Mouse (Mus musculus) liver, embryonic 11.5 days (tissue): ENCODE measurements at regions not wholly inside any gene's neighbourhood (a gene's known extent, or its start where the extent isn't known, plus 50 kb on each side); places are given as distances from the start of the nearest gene placed in this dataset.

ENCODE experiments used
- ATAC-seq: fragments of 200-750 bp; cut with Nextera tagmentation; replicated peaks from 2 replicates; pipeline ENCODE4 v1.8.0; 2017; ENCODE audit warnings: moderate number of reproducible peaks, mild to moderate bottlenecking, moderate TSS enrichment, moderate library complexity; ENCODE audit not compliant: low FRiP score
- DNase-seq: peaks from one replicate; pipeline ENCODE4 v3.0.0-alpha.2; 2017; ENCODE audit warnings: low spot score
- H3K27ac ChIP-seq: fragments of 300-500 bp; sonication (generic); 2 replicates; pipeline ENCODE4 v1.5.1; 2014; ENCODE audit warnings: mild to moderate bottlenecking, low read depth, low read length, control low read depth
- H3K27me3 ChIP-seq: fragments of 300-500 bp; sonication (generic); replicated peaks from 2 replicates; pipeline ENCODE4 v1.6.1; 2014; ENCODE audit warnings: low read length, mixed read lengths; ENCODE audit not compliant: control insufficient read depth, insufficient read depth
- H3K36me3 ChIP-seq: fragments of 300-500 bp; sonication (generic); 2 replicates; pipeline ENCODE4 v1.6.1; 2014; ENCODE audit warnings: mild to moderate bottlenecking, low read length, moderate library complexity, mixed read lengths; ENCODE audit not compliant: control insufficient read depth, insufficient read depth
- H3K4me1 ChIP-seq: fragments of 300-500 bp; sonication (generic); replicated peaks from 2 replicates; pipeline ENCODE4 v1.6.1; 2014; ENCODE audit warnings: low read length, mixed read lengths; ENCODE audit not compliant: control insufficient read depth, insufficient read depth
- H3K4me2 ChIP-seq: fragments of 300-500 bp; sonication (generic); 2 replicates; pipeline ENCODE4 v1.6.1; 2014; ENCODE audit warnings: mild to moderate bottlenecking, control low read depth, moderate library complexity
- H3K4me3 ChIP-seq: fragments of 300-500 bp; sonication (generic); 2 replicates; pipeline ENCODE4 v1.5.1; 2014; ENCODE audit warnings: low read depth, low read length, control low read depth
- H3K9ac ChIP-seq: fragments of 300-500 bp; sonication (generic); 2 replicates; pipeline ENCODE4 v1.6.1; 2014; ENCODE audit warnings: low read depth, low read length, control low read depth
- H3K9me3 ChIP-seq: fragments of 300-500 bp; sonication (generic); 2 replicates; pipeline ENCODE4 v1.6.1; 2016; ENCODE audit warnings: low read length, inconsistent platforms, mixed read lengths; ENCODE audit not compliant: control insufficient read depth
- WGBS: fragments of 180-500 bp; shearing (Covaris S2); extraction: QIAGEN DNeasy Blood & Tissue Kit; methylation state at CpG from one replicate; pipeline ENCODE4 v1.1.7; 2014; 5-methylcytosine and 5-hydroxymethylcytosine counted together

DNA sequence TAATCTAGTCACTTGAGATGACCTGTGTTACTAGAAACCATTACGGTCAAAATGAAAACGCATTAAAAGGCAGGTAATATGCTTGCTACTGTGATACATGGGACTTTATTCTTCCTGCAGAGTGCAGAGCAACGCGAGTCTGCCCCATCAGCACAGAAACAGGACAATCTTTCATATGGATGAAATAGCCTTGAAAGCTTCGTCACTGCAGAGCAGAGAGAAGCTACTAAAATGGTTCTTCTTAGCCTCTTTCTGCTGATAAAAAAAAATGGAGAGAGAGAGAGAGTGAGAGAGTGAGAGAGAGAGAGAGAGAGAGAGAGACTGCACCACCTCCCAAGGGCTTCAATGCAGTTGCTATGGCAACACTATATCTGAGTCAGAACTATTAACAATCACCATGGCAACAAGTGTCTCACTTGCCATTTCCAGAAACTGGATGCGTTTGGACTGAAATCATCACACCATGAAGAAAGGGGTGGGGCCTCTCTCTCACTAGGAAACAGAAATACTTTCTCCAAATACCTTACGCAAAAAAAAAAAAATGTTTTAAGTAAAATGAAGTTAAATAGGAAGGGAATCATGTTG is 157.8 kb upstream of the Zbtb20 start:
- ATAC-seq (no peak), DNase-seq (no peak)
- WGBS: 71% methylated on average over 7 of the region's 7 CpGs
- Histone ChIP-seq H3K27me3 (no peaks in the 10 kb centered on the region), H3K27ac (no peak overlapping the region), H3K9ac (no peak overlapping the region), H3K4me1 (no peaks in the 10 kb centered on the region), H3K9me3 (no peaks in the 10 kb centered on the region), H3K36me3 (no peaks in the 10 kb centered on the region), H3K4me2 (no peak overlapping the region), H3K4me3 (no peak overlapping the region)

DNA sequence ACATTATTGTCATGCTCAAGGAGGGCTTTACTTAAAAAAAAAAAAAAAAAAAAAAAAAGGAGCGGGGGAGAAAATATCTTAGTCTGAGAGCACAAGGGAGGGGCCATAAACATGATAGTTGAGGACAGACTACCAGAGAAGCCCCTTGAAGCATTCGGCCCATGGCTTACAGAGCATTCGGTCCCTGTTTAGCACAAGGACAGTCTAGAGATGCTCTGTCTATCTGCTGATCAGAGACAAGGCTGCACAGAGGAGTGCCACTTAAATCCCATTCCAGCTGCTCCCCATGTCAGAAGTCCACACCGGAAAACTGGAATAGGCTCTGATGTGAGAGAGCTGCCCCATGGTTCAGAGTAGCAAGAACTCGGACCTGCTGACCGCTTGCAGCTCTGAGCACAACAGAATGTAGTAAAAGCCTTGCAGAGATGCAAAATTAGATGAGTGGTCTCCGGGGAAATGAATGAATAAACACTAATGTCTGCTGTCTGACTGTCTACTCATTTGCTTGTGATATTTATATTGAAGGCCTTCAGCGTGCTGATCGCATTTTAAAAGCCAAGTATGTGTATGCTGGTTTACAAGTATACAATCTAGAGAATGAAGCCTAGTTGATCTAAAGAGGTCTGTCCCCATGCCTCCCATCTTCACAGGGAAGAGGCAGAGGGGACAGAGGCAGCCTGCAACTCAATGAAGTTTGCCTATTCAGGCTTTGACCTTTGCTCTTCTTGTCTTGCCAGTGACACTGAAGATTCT is 158.4 kb upstream of the Zbtb20 start:
- WGBS: 81% methylated on average over 9 of the region's 9 CpGs
- DNase-seq: no peak

DNA sequence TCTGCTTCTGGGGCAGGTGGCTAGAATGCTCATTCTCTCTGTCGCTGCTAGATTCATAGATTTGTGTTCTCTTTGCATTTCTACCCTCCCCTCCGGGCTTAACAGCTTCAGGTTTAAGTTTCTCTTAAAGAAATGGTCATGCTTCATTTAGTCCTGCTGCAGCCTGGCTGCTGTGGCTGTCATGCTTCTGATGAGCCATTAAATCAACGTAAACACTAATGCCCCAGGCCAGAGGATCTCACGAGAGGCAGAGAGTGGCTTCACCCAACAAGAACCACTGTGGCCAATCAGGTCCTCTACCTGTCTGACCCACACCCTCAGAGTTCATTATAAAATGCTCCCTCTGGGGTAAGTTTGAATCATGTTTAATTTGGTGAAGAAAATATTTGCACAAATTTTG is 173.0 kb upstream of the Zbtb20 start:
- WGBS: 56% methylated on average over 4 of the region's 4 CpGs
- Histone ChIP-seq H3K36me3 (no peaks in the 10 kb centered on the region), H3K27me3 (no peaks in the 10 kb centered on the region), H3K27ac (no peak overlapping the region), H3K4me1 (no peaks in the 10 kb centered on the region), H3K4me2 (no peak overlapping the region), H3K4me3 (no peak overlapping the region), H3K9ac (no peak overlapping the region), H3K9me3 (no peaks in the 10 kb centered on the region)
- DNase-seq: no peak
- no peak for ATAC-seq

More for the DNA sequence above, 158.4 kb upstream of the Zbtb20 start:
- H3K36me3 ChIP-seq: no peaks in the 10 kb centered on the region
- H3K9me3 ChIP-seq: no peaks in the 10 kb centered on the region
- H3K27ac ChIP-seq: no peak overlapping the region
- no peak for ATAC-seq
- no peaks in the 10 kb centered on the region for H3K4me1 ChIP-seq
- no peaks in the 10 kb centered on the region for H3K27me3 ChIP-seq
- no peak overlapping the region for H3K4me2 ChIP-seq
- no peak overlapping the region for H3K9ac ChIP-seq
- no peak overlapping the region for H3K4me3 ChIP-seq

DNA sequence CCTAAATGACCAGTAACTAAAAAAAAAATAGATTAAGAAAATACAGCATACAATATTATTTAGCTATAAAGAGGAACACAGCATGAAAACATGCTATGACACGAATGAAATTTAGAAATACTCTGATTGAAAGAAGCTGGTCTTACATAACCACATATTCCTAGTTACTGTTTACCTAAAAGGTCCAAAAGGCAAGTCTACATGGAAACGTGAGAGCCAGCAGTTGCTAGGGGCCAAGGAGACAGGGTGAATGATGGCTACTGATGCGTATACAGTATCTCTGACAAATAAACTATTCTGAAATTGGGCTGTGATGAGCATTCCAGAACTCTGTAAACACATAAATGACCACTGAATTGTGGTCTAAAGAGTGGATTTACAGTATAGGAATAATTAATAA is 194.5 kb upstream of the Zbtb20 start:
- no peak overlapping the region for H3K27ac ChIP-seq
- no peak for DNase-seq
- no peak overlapping the region for H3K9ac ChIP-seq
- H3K4me2 ChIP-seq: no peak overlapping the region
- 64% methylated on average over 3 of the region's 3 CpGs for WGBS
- H3K4me1 ChIP-seq: no peaks in the 10 kb centered on the region
- H3K9me3 ChIP-seq: no peaks in the 10 kb centered on the region
- no peak overlapping the region for H3K4me3 ChIP-seq
- H3K36me3 ChIP-seq: no peaks in the 10 kb centered on the region
- ATAC-seq: no peak
- H3K27me3 ChIP-seq: no peaks in the 10 kb centered on the region

DNA sequence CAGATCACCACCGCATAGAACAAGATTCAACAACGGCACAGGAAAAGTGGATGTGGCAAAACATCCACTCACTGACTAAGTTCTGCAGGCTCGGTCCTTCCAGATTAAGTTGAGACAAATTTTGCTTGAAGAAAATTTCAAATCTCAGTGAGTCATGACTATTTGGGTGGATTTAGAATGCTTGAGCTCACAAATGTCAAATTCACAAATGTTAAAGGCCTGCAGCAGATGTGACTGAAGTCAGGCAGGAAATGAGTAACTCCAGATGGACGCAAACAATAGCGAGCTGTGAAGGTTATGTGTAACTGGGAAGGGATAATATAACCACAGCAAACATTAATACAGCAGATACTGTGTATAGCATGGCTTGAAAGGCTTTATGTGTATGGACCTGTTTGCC is 198.5 kb upstream of the Zbtb20 start:
- Histone ChIP-seq H3K27ac (no peak overlapping the region), H3K4me3 (no peak overlapping the region), H3K36me3 (no peaks in the 10 kb centered on the region), H3K4me2 (no peak overlapping the region), H3K9me3 (no peaks in the 10 kb centered on the region), H3K27me3 (no peaks in the 10 kb centered on the region), H3K9ac (no peak overlapping the region), H3K4me1 (no peaks in the 10 kb centered on the region)
- WGBS: 64% methylated on average over 5 of the region's 5 CpGs
- ATAC-seq: no peak
- DNase-seq: no peak

DNA sequence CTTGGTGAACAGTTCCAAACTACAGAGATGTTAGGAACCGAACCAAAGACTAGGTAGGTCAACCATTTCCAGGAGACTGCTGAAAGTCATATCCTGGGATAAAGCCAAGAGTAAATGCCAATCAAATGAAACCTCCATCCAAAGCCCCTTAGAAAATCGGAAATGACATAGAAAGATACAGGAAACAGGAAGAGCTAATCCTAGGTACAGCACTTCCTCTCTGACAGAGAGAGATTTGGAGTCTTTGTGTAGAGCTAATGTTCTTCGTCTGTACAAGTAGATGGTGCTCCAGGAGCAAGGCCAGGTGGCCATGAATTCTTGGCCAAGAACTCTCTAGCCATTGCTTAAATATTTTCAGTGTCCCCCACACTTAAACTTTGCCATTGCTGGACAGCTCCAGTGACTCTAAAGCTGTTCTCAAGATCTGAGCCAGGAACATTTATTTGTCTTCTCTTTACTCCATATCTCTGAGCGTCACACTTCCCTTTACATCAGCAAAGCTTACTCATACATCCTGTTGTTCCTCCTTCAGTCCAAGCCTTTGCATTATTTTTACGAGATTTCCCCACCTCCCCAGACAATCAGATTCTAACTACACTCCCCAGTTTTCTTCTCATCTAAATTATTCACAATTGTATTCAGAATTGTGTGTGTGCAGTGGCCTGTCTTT is 199.1 kb upstream of the Zbtb20 start:
- Histone ChIP-seq H3K4me3 (no peak overlapping the region), H3K27ac (no peak overlapping the region), H3K4me2 (no peak overlapping the region), H3K36me3 (no peaks in the 10 kb centered on the region), H3K4me1 (no peaks in the 10 kb centered on the region), H3K9me3 (no peaks in the 10 kb centered on the region), H3K27me3 (no peaks in the 10 kb centered on the region), H3K9ac (no peak overlapping the region)
- ATAC-seq: no peak
- 53% methylated on average over 5 of the region's 5 CpGs for WGBS
- no peak for DNase-seq

DNA sequence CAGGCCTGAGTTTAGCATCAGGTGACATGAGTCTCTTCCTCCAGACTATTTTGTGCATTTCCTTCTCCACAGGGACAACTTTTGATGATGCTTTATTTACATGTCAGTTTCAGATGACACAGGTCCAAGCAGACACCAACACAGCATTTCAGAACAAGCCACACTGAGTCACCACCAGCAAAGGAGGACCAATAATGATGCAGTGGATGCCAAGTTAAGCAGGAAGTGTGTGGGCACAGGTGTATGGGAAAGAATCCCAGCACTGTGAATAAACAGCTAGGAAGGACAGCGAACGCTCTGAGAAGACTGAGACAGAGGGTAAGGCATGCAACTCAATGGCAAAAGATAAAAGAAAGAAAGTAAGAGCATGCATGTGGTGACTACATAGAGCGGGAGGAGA is 200.7 kb upstream of the Zbtb20 start:
- H3K4me1 ChIP-seq: no peaks in the 10 kb centered on the region
- no peak overlapping the region for H3K4me3 ChIP-seq
- WGBS: 82% methylated on average over 3 of the region's 3 CpGs

DNA sequence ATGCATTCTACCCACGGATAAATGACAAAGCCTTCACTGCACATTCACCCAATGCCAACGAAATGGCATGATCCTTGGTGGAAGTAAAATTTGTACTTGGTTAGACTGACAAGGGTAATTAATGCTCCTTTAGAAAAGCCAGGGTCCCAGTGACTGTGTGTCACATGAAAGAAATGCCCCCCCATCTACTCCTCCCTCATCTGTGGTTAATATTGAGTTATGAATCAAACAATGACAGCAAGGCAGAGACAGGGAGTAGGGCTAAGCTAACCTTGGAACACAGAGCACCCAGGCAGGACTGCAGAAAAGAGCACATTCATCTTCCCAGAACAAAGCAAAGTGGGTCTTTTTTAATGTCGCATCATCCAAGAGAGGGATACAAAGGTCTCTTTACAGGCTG is 209.1 kb upstream of the Zbtb20 start:
- ATAC-seq (no peak), DNase-seq (no peak)
- Histone ChIP-seq H3K4me1 (no peaks in the 10 kb centered on the region), H3K9ac (no peak overlapping the region), H3K4me2 (no peak overlapping the region), H3K4me3 (no peak overlapping the region), H3K36me3 (no peaks in the 10 kb centered on the region), H3K27me3 (no peaks in the 10 kb centered on the region), H3K27ac (no peak overlapping the region), H3K9me3 (no peaks in the 10 kb centered on the region)
- WGBS: 79% methylated on average over 3 of the region's 3 CpGs

More for the DNA sequence above, 200.7 kb upstream of the Zbtb20 start:
- H3K4me2 ChIP-seq: no peak overlapping the region
- DNase-seq (no peak), ATAC-seq (no peak)
- no peaks in the 10 kb centered on the region for H3K36me3 ChIP-seq
- no peak overlapping the region for H3K9ac ChIP-seq
- H3K27ac ChIP-seq: no peak overlapping the region
- H3K27me3 ChIP-seq: no peaks in the 10 kb centered on the region
- no peaks in the 10 kb centered on the region for H3K9me3 ChIP-seq
